Mouse (Mus musculus) liver, embryonic 14.5 days (tissue): Measurements from ENCODE around the gene Samd7. TPM values are rescaled to one million over a fixed set of nuclear protein-coding genes. Genes with fewer than 3 reads are reported as not detected.
"Not testable (repeated sequence)": the region's sequence is repeated elsewhere in the genome, so short reads cannot be mapped to it uniquely, and the experiment has no call there.

Experiments used
- ATAC-seq: fragments of 200-750 bp; cut with Nextera tagmentation; 2 replicates; pipeline ENCODE4 v1.8.0; 2017; ENCODE audit warnings: moderate number of reproducible peaks, mild to moderate bottlenecking, moderate library complexity; ENCODE audit not compliant: insufficient read depth
- DNase-seq, 3 experiments: peaks; one replicate each; pipeline ENCODE4 v3.0.0-alpha.2; 2012 to 2013; ENCODE audit warnings: low read depth in 3 of 3, low spot score in 3 of 3
- H3K27ac ChIP-seq: fragments of 300-500 bp; sonication (generic); 2 replicates; pipeline ENCODE4 v1.5.1; 2014; ENCODE audit warnings: moderate library complexity, mild to moderate bottlenecking, control low read depth, inconsistent platforms
- H3K27me3 ChIP-seq: fragments of 300-500 bp; sonication (generic); 2 replicates; pipeline ENCODE4 v1.6.1; 2014; ENCODE audit warnings: mild to moderate bottlenecking, low read length, moderate library complexity; ENCODE audit not compliant: control insufficient read depth, insufficient read depth
- H3K36me3 ChIP-seq: fragments of 300-500 bp; sonication (generic); replicated peaks from 2 replicates; pipeline ENCODE4 v1.6.1; 2014; ENCODE audit warnings: low read depth; ENCODE audit not compliant: control insufficient read depth, insufficient read depth
- H3K4me1 ChIP-seq, 2 experiments: fragments of 200-500 bp in 1 of 2; fragments of 300-500 bp in 1 of 2; sonication (generic) in 1 of 2; replicated peaks; 2 replicates each; pipeline ENCODE4 v1.6.1; 2012 to 2014; ENCODE audit warnings: antibody characterized with exemption in 1 of 2, inconsistent platforms in 1 of 2, low read length in 1 of 2; ENCODE audit not compliant: control insufficient read depth in 2 of 2, insufficient read depth in 2 of 2
- H3K4me2 ChIP-seq: fragments of 300-500 bp; sonication (generic); 2 replicates; pipeline ENCODE4 v1.6.1; 2014; ENCODE audit warnings: low read depth, mild to moderate bottlenecking, control low read depth, moderate library complexity
- H3K4me3 ChIP-seq, 2 experiments: fragments of 200-500 bp in 1 of 2; fragments of 300-500 bp in 1 of 2; sonication (generic) in 1 of 2; 2 replicates each; pipeline ENCODE4 v1.5.1; 2012 to 2014; ENCODE audit warnings: low read depth in 2 of 2, low read length in 2 of 2, mild to moderate bottlenecking in 2 of 2, control low read depth in 1 of 2, inconsistent platforms in 1 of 2, moderate library complexity in 1 of 2; ENCODE audit not compliant: insufficient read depth in 1 of 2
- H3K9ac ChIP-seq: fragments of 300-500 bp; sonication (generic); replicated peaks from 2 replicates; pipeline ENCODE4 v1.6.1; 2014; ENCODE audit warnings: mild to moderate bottlenecking, control low read depth, moderate library complexity
- H3K9me3 ChIP-seq: fragments of 300-500 bp; sonication (generic); 2 replicates; pipeline ENCODE4 v1.6.1; 2016; ENCODE audit warnings: low read length, mixed read lengths; ENCODE audit not compliant: control insufficient read depth
- CTCF ChIP-seq: IDR thresholded peaks from 2 replicates; pipeline ENCODE4 v1.5.1; 2016; ENCODE audit warnings: antibody characterized with exemption, low read depth, control low read depth
- EP300 ChIP-seq: IDR thresholded peaks from 2 replicates; pipeline ENCODE4 v1.6.1; 2016; ENCODE audit warnings: antibody characterized with exemption, low read depth
- WGBS: fragments of 180-500 bp; shearing (Covaris S2); extraction: QIAGEN DNeasy Blood & Tissue Kit; methylation state at CpG from one replicate; pipeline ENCODE4 v1.1.7; 2014; ENCODE audit not compliant: insufficient replicate concordance; 5-methylcytosine and 5-hydroxymethylcytosine counted together
- polyA plus RNA-seq, 2 experiments: library from polyadenylated mRNA; depleted of rRNA in 1 of 2; stranded (reverse) in 1 of 2; unstranded in 1 of 2; fragments of >200 nt; fragmentation: Nextera tagmentation in 1 of 2; extraction: Ambion mirVana in 1 of 2; gene quantifications; 2 replicates each; pipeline versions ENCODE4 v1.2.1 to v1.2.3; 2012 to 2014

Samd7 gene
- polyA plus RNA-seq (2012; rRNA removed), result 0.02 and 0.07 TPM in 2 replicates
- 0.04 TPM in 1 of 2 replicates, not detected in the other for polyA plus RNA-seq (2014; fragmentation: Nextera tagmentation; extraction: Ambion mirVana)

- H3K27me3 ChIP-seq, result no peaks in the 10 kb centered on the region
- H3K27ac ChIP-seq, result no peak within 1 kb of the TSS
- ATAC-seq (no peak), DNase-seq (no peak)
- TF ChIP-seq CTCF (no peak), EP300 (no peak)
- H3K4me2 ChIP-seq, result no peak within 1 kb of the TSS
- H3K4me1 ChIP-seq, result no peaks in the 10 kb centered on the region
- no peaks in the 10 kb centered on the region for H3K9me3 ChIP-seq
- no peak within 1 kb of the TSS for H3K9ac ChIP-seq
- no peak within 1 kb of the TSS for H3K4me3 ChIP-seq
- H3K36me3 ChIP-seq, result no peaks in the 10 kb centered on the region
- WGBS, result 56% methylated on average over 7 of the region's 7 CpGs
These were observed at the start of gene Samd7 for GRCm38 (mm10) chr3:30746006-30746405. Samd7 (plus strand) TSS chr3:30746293.

GRCm38 (mm10) chr3:30696346-30696745, 49.7 kb upstream of the Samd7 start:
- H3K27me3 ChIP-seq, result no peaks in the 10 kb centered on the region
- no peak overlapping the region for H3K9ac ChIP-seq
- no peak for TF ChIP-seq EP300
- TF ChIP-seq CTCF, result peak; percentile 83
- no peak overlapping the region for H3K4me2 ChIP-seq
- DNase-seq (no peak), ATAC-seq (no peak)
- no peak overlapping the region for H3K4me3 ChIP-seq
- no peaks in the 10 kb centered on the region for H3K36me3 ChIP-seq
- 1% methylated on average over 2 of the region's 2 CpGs for whole genome bisulfite sequencing
- no peaks in the 10 kb centered on the region for H3K4me1 ChIP-seq
- H3K27ac ChIP-seq, result no peak overlapping the region
- no peaks in the 10 kb centered on the region for H3K9me3 ChIP-seq

GRCm38 (mm10) chr3:30697891-30698290, 48.2 kb upstream of the Samd7 start:
- Histone ChIP-seq H3K27ac (no peak overlapping the region), H3K4me3 (no peak overlapping the region), H3K4me1 (no peaks in the 10 kb centered on the region), H3K27me3 (no peaks in the 10 kb centered on the region), H3K9me3 (no peaks in the 10 kb centered on the region), H3K36me3 (no peaks in the 10 kb centered on the region), H3K4me2 (no peak overlapping the region), H3K9ac (no peak overlapping the region)
- WGBS, result 49% methylated on average over 4 of the region's 4 CpGs
- TF ChIP-seq CTCF, result no peak
- TF ChIP-seq EP300, result no peak
- DNase-seq (no peak), ATAC-seq (no peak)

GRCm38 (mm10) chr3:30699711-30700505, 46.2 kb upstream of the Samd7 start, which contains the start of gene Lrrc31:
Lrrc31 (minus strand) TSS chr3:30699843.
- not testable (repeated sequence) for ATAC-seq, H3K9me3 ChIP-seq, H3K4me3 ChIP-seq, DNase-seq, H3K27ac ChIP-seq, H3K9ac ChIP-seq, H3K4me2 ChIP-seq, H3K4me1 ChIP-seq, H3K27me3 ChIP-seq, H3K36me3 ChIP-seq
- WGBS, result 50% methylated on average over 6 of the region's 6 CpGs

DNA sequence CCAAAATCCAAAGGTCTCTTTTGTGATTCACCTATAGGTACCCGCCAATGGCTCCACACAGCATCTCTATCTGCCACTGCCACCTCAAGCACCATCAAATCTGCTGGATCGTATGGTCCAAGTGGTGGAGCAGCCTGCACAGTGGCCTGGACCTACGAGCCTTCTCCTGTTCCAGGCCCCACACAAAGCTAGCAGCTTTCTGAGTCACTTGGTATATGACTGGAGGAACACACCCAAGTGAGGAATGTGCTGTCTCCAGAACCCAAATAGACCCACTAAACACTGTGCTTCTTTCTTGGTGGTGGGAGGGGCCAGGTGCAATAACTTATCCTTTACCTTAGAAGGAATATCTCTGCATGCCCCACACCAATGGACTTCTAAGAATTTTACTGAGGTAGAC, 40.1 kb upstream of the Samd7 start:
- Histone ChIP-seq H3K4me1 (0 out of 4 replicates have a peak, but pooled peaks cover 3 to 4% of the 10 kb centered on the region in 2 experiments), H3K27ac (no peak overlapping the region), H3K27me3 (no peaks in the 10 kb centered on the region), H3K4me3 (no peak overlapping the region), H3K9me3 (no peaks in the 10 kb centered on the region), H3K36me3 (no peaks in the 10 kb centered on the region), H3K4me2 (no peak overlapping the region), H3K9ac (no peak overlapping the region)
- ATAC-seq, result no peak
- TF ChIP-seq CTCF, result no peak
- no peak for TF ChIP-seq EP300
- no peak for DNase-seq
- WGBS, result 58% methylated on average over 3 of the region's 3 CpGs
